Mouse (Mus musculus) stomach, postnatal 0 days (tissue): ENCODE measurements at regions not wholly inside any gene's neighbourhood (a gene's known extent, or its start where the extent isn't known, plus 50 kb on each side); places are given as distances from the start of the nearest gene placed in this dataset.

Experiments used
- ATAC-seq: fragments of 200-750 bp; cut with Nextera tagmentation; 2 replicates; pipeline ENCODE4 v1.8.0; 2017; ENCODE audit not compliant: low FRiP score, low TSS enrichment
- DNase-seq: peaks from one replicate; pipeline ENCODE4 v3.0.0-alpha.2; 2016; ENCODE audit warnings: low spot score
- H3K27ac ChIP-seq: fragments of 300-500 bp; sonication (generic); replicated peaks from 2 replicates; pipeline ENCODE4 v1.5.1; 2014; ENCODE audit warnings: mild to moderate bottlenecking, control low read depth
- H3K27me3 ChIP-seq: fragments of 300-500 bp; sonication (generic); 2 replicates; pipeline ENCODE4 v1.6.1; 2014; ENCODE audit warnings: low read length; ENCODE audit not compliant: control insufficient read depth, insufficient read depth
- H3K36me3 ChIP-seq: fragments of 300-500 bp; sonication (generic); 2 replicates; pipeline ENCODE4 v1.6.1; 2014; ENCODE audit warnings: low read length, mixed read lengths; ENCODE audit not compliant: control insufficient read depth, insufficient read depth
- H3K4me1 ChIP-seq: fragments of 300-500 bp; sonication (generic); replicated peaks from 2 replicates; pipeline ENCODE4 v1.6.1; 2014; ENCODE audit warnings: antibody characterized with exemption; ENCODE audit not compliant: control insufficient read depth, insufficient read depth
- H3K4me2 ChIP-seq: fragments of 300-500 bp; sonication (generic); replicated peaks from 2 replicates; pipeline ENCODE4 v1.6.1; 2014; ENCODE audit warnings: low read depth, mild to moderate bottlenecking, control low read depth, moderate library complexity
- H3K4me3 ChIP-seq: fragments of 300-500 bp; sonication (generic); 2 replicates; pipeline ENCODE4 v1.5.1; 2014; ENCODE audit warnings: low read depth, low read length, control low read depth
- H3K9ac ChIP-seq: fragments of 300-500 bp; sonication (generic); 2 replicates; pipeline ENCODE4 v1.6.1; 2014; ENCODE audit warnings: mild to moderate bottlenecking, low read length, control low read depth, mixed read lengths
- H3K9me3 ChIP-seq: fragments of 300-500 bp; sonication (generic); 2 replicates; pipeline ENCODE4 v1.6.1; 2016; ENCODE audit warnings: low read length; ENCODE audit not compliant: control insufficient read depth
- CTCF ChIP-seq: IDR thresholded peaks from 2 replicates; pipeline ENCODE4 v1.5.1; 2016; ENCODE audit warnings: antibody characterized with exemption, low read depth, mild to moderate bottlenecking, moderate library complexity
- EP300 ChIP-seq: optimal IDR thresholded peaks from 2 replicates; pipeline ENCODE3; 2016; ENCODE audit warnings: antibody characterized with exemption
- WGBS: fragments of 180-500 bp; shearing (Covaris S2); extraction: QIAGEN DNeasy Blood & Tissue Kit; methylation state at CpG from one replicate; pipeline ENCODE4 v1.1.7; 2014; 5-methylcytosine and 5-hydroxymethylcytosine counted together

GRCm38 (mm10) chr11:64718316-64719085 is 260.3 kb upstream of the Elac2 start:
- 19% methylated on average over 5 of the region's 5 CpGs for WGBS
- H3K27me3 ChIP-seq = no peaks in the 10 kb centered on the region
- H3K27ac ChIP-seq = no peak overlapping the region
- no peaks in the 10 kb centered on the region for H3K9me3 ChIP-seq
- no peaks in the 10 kb centered on the region for H3K4me1 ChIP-seq
- no peak overlapping the region for H3K9ac ChIP-seq
- TF ChIP-seq CTCF = peak; percentile 98
- no peak for TF ChIP-seq EP300
- DNase-seq (peak; percentile 85), ATAC-seq (peak; percentile 79; the same call in 1 of the 2 replicates)
- no peak overlapping the region for H3K4me2 ChIP-seq
- no peak overlapping the region for H3K4me3 ChIP-seq
- H3K36me3 ChIP-seq = no peaks in the 10 kb centered on the region

DNA sequence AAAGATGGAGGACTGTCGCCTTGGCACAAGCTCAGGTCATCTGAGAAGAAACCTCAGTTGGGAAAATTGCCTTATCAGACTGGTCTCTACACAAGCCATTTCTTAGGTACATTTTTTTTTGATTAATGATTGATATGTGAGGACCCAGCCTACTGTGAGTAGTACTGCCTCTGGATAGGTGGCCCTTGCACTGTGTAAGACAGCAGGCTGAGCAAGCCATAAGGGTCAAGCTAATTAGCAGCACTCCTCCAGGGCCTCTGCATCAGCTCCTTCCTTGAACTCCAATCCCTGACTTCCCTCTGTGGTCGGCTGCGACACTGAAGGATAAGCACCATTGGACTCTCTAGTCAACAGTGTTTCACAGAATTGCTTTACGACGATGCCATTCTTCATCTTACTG is 252.6 kb upstream of the Elac2 start:
- Histone ChIP-seq H3K4me1 (no peaks in the 10 kb centered on the region), H3K9me3 (no peaks in the 10 kb centered on the region), H3K27me3 (no peaks in the 10 kb centered on the region), H3K9ac (no peak overlapping the region), H3K4me2 (no peak overlapping the region), H3K4me3 (no peak overlapping the region), H3K27ac (no peak overlapping the region), H3K36me3 (no peaks in the 10 kb centered on the region)
- ATAC-seq (no peak), DNase-seq (no peak)
- TF ChIP-seq CTCF (no peak), EP300 (no peak)
- WGBS = 83% methylated on average over 5 of the region's 5 CpGs

- Histone ChIP-seq H3K4me3 (no peak overlapping the region), H3K4me2 (no peak overlapping the region), H3K9ac (no peak overlapping the region), H3K27ac (no peak overlapping the region), H3K27me3 (no peaks in the 10 kb centered on the region), H3K9me3 (no peaks in the 10 kb centered on the region), H3K4me1 (no peaks in the 10 kb centered on the region), H3K36me3 (no peaks in the 10 kb centered on the region)
- ATAC-seq = no peak
- 56% methylated on average over 5 of the region's 5 CpGs for WGBS
- TF ChIP-seq EP300 = no peak
- no peak for DNase-seq
Observed at GRCm38 (mm10) chr11:64727841-64728421, 250.9 kb upstream of the Elac2 start.

DNA sequence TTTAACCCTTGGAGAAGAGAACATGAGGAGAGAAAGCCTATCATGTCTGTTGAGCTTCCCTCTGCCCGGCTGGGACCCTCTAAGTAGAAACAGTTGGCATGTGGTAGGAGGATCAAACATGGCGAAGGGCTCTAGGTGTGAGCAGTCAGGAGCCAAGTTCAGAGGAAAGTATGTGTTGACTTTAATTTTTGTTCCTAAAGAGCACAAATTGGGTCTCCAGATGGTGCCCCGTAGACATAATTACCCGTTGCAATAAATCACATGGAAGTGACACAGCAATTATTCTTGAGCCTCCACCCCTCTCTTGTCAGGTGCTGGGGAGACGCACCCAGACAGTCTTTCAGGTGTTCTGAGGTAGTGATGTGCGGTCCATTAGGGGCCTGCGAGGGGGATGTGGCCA is 239.9 kb upstream of the Elac2 start:
- Histone ChIP-seq H3K9me3 (no peaks in the 10 kb centered on the region), H3K9ac (no peak overlapping the region), H3K4me1 (no peaks in the 10 kb centered on the region), H3K27me3 (no peaks in the 10 kb centered on the region), H3K36me3 (no peaks in the 10 kb centered on the region), H3K4me3 (no peak overlapping the region), H3K4me2 (no peak overlapping the region), H3K27ac (no peak overlapping the region)
- DNase-seq = no peak
- TF ChIP-seq CTCF (no peak), EP300 (no peak)
- 58% methylated on average over 7 of the region's 7 CpGs for WGBS
- ATAC-seq = no peak

DNA sequence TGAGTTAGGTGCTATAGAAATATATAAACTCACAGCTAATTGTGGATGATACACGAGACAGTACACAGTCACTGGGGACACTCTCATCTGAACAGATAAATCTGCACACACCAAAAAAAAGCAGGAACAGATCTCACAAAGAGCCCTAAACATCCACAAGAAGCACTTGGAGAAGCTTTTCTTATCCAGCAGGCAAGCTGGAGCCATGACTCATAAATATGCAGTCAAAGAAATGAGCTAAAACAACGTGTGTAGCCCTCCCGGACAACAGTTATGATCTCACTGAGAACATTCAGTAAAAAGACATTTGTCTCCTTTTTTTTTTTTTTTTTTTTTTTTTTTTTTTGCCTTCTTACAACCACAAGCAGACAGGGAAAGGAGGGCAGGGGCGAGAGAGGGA is 235.1 kb upstream of the Elac2 start:
- no peak overlapping the region for H3K27ac ChIP-seq
- DNase-seq = no peak
- no peaks in the 10 kb centered on the region for H3K27me3 ChIP-seq
- no peak overlapping the region for H3K4me2 ChIP-seq
- no peaks in the 10 kb centered on the region for H3K9me3 ChIP-seq
- H3K4me3 ChIP-seq = no peak overlapping the region
- H3K4me1 ChIP-seq = no peaks in the 10 kb centered on the region
- no peak for TF ChIP-seq CTCF
- TF ChIP-seq EP300 = no peak
- H3K9ac ChIP-seq = no peak overlapping the region
- WGBS = 43% methylated on average over 4 of the region's 4 CpGs
- no peak for ATAC-seq
- H3K36me3 ChIP-seq = no peaks in the 10 kb centered on the region

DNA sequence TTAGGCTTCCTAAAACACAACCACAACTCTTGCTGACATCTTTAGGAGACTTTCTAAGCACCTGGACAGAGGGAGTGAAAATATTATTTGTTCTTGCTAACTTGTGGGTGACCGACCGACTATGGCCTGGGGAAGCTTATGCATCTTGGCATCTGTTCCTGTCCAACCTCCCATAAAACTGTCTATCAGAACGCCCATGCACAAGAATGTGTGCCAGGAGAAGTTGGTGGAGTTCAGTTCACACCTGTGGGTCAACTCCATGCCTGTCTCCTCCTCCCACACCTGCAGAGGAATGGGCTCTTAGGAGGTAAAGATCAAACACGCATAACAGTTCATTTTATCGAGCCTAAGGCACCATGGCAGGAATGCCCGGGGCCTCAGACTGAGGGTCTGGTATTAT is 232.7 kb upstream of the Elac2 start:
- no peak for DNase-seq
- Histone ChIP-seq H3K9ac (no peak overlapping the region), H3K27me3 (no peaks in the 10 kb centered on the region), H3K4me3 (no peak overlapping the region), H3K36me3 (no peaks in the 10 kb centered on the region), H3K4me1 (no peaks in the 10 kb centered on the region), H3K4me2 (no peak overlapping the region), H3K27ac (no peak overlapping the region), H3K9me3 (no peaks in the 10 kb centered on the region)
- ATAC-seq = no peak
- TF ChIP-seq CTCF (no peak), EP300 (no peak)
- WGBS = 77% methylated on average over 6 of the region's 6 CpGs
